Mouse (Mus musculus) CH12F3 (cell line): ENCODE measurements around the gene Tgif2.
"Not testable (repeated sequence)": the region's sequence is repeated elsewhere in the genome, so short reads cannot be mapped to it uniquely, and the experiment has no call there.

Source experiments
- in situ Hi-C: fragments of 300-500 bp; cut with MboI; formaldehyde crosslinking; loops from 2 replicates; pipeline ENCODE4 v1.14.3; 2020; ENCODE audit warnings: low sequenced_read_pairs

Gene Tgif2

GRCm38 (mm10) chr2:156839319-156840191, at the start of gene Tgif2:
TSS of gene Tgif2 (plus strand) at chr2:156840007.
- in situ Hi-C loops, result no loop called here

- in situ Hi-C loops, result no loop called here
These were observed 41.3 kb upstream of the Tgif2 start for GRCm38 (mm10) chr2:156798516-156798915.

GRCm38 (mm10) chr2:156801045-156801444, 38.8 kb upstream of the Tgif2 start:
- in situ Hi-C loops, result no loop called here

GRCm38 (mm10) chr2:156802116-156802515, 37.7 kb upstream of the Tgif2 start:
- in situ Hi-C loops, result not testable (repeated sequence)

- in situ Hi-C loops, result no loop called here
These were observed 36.0 kb upstream of the Tgif2 start for GRCm38 (mm10) chr2:156803698-156804372.

GRCm38 (mm10) chr2:156804589-156804988, 35.2 kb upstream of the Tgif2 start:
- in situ Hi-C loops, result no loop called here

- in situ Hi-C loops, result no loop called here
These were observed 32.9 kb upstream of the Tgif2 start for GRCm38 (mm10) chr2:156806886-156807285.

GRCm38 (mm10) chr2:156809579-156809978, 30.2 kb upstream of the Tgif2 start:
- in situ Hi-C loops, result no loop called here

GRCm38 (mm10) chr2:156810716-156811115, 29.1 kb upstream of the Tgif2 start:
- in situ Hi-C loops, result no loop called here

- in situ Hi-C loops, result no loop called here
These were observed 28.3 kb upstream of the Tgif2 start for GRCm38 (mm10) chr2:156811556-156811955.

GRCm38 (mm10) chr2:156814344-156814801, 25.4 kb upstream of the Tgif2 start:
- in situ Hi-C loops, result no loop called here

- in situ Hi-C loops, result no loop called here
These were observed 24.9 kb upstream of the Tgif2 start for GRCm38 (mm10) chr2:156814893-156815292.

GRCm38 (mm10) chr2:156815412-156815811, 24.4 kb upstream of the Tgif2 start:
- in situ Hi-C loops, result no loop called here

- in situ Hi-C loops, result no loop called here
These were observed 23.7 kb upstream of the Tgif2 start for GRCm38 (mm10) chr2:156816116-156816515.

GRCm38 (mm10) chr2:156825128-156825527, 14.7 kb upstream of the Tgif2 start:
- in situ Hi-C loops, result not testable (repeated sequence)

- in situ Hi-C loops, result no loop called here
These were observed 5.5 kb upstream of the Tgif2 start for GRCm38 (mm10) chr2:156834336-156834735.

GRCm38 (mm10) chr2:156838839-156839238, 968 bp upstream of the Tgif2 start:
- in situ Hi-C loops, result no loop called here

GRCm38 (mm10) chr2:156840301-156841027, 657 bp downstream of the Tgif2 start:
- in situ Hi-C loops, result no loop called here

GRCm38 (mm10) chr2:156841028-156841840, 1.4 kb downstream of the Tgif2 start:
- in situ Hi-C loops, result no loop called here
